Mouse (Mus musculus): ENCODE data around the gene Map2k3.

The Map2k3 gene

GRCm38 (mm10) chr11:60924981-60925380 is 6.9 kb upstream of the Map2k3 start:
- in situ Hi-C loops (cut with MboI, MseI): no loop called here

GRCm38 (mm10) chr11:60927264-60927663 is 4.6 kb upstream of the Map2k3 start:
- in situ Hi-C loops (cut with MboI, MseI): no loop called here

DNA sequence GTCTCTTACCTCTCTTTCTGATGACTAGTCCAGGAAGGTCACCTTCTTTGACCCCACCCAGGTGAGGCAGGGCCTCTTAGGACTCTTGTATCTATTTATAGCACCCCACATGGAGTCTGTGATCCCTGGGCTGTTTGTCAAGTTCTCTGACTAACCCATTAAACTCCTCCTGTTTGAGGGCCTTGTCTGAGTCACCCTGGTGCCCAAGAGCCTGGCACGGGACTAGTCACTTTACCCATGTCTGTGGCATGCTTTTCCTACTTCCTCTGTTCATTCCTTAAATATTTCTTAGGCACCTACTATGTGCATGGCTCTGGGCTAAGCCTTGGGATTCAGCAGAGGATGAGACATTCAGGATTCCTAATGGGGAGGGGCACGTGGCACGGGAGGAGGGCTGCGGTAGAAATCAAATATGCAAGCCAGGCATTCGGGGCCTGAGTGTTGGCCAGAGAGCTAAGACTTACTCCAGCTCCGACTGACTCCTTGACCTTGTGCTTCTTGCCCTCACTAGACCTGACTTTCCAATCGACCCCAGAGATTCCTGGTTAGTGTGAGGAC is 1.0 kb upstream of the Map2k3 start:
- in situ Hi-C loops (cut with MboI, MseI): no loop called here

DNA sequence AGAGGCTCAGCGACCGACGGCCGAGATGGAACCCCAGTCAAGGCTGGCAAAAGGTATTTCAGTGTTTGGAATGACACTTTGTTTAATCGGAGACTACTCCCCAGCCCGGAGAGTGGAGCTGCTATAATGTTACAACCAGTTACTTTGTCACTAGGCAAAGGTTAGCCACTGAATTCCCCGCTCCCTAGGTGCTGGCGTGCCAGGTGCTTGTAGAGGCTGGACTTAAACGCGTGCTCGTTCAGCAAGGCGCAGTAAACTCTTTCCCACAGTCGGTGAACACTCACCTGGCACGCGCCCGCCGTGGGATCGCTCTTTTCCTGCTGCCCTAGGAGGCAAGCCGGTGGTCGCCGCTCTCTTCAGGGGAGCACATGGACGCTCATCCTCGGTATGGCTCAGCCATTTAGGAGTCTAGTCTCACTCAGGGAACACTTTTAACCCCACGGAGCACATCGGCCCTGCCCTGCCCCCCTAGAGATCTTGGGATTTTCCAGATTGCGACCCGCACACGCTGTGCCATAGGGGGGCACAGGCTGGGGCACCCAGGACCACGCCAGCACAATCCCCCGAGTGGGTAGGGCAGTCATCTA is 458 bp upstream of the Map2k3 start:
- in situ Hi-C loops (cut with MboI, MseI): no loop called here

- in situ Hi-C loops (cut with MboI, MseI): no loop called here
Observed at GRCm38 (mm10) chr11:60932503-60933020, 729 bp downstream of the Map2k3 start.

DNA sequence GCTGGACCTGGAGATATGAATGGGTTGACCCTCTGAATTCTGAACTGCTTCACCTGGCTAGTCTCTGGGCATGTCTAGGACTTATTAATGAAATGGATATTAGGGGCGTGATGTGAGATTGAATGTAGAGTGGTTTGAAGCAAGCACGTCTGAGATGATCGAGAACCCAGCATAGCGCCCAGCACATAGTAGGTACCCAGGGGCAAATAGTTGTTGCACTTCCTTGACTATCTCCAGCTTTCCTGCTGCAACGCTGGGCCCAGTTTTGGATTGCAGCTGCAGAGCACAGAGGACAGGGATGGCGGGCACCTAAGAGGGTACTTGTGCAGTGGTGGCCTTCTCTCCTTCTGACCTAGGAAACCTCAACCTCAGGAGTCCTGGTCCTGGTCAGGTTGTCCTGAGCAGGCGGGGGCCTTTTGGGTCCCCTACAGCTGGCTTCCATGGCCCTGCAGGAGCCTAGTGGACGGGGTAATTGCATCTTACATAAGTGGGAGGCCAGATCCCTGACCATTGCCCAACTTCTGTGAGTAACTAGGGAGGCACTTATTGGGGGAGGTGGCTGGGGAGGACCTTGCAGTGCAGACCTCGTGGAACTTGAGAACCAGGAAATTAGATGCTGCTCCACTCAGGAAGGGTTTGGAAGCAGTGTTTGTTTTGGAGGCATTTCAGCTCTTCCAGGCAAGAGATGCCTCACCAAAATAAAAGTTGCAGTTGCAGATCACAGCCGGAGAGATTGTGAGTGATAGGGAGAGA is 1.5 kb downstream of the Map2k3 start:
- in situ Hi-C loops (cut with MboI, MseI): no loop called here

DNA sequence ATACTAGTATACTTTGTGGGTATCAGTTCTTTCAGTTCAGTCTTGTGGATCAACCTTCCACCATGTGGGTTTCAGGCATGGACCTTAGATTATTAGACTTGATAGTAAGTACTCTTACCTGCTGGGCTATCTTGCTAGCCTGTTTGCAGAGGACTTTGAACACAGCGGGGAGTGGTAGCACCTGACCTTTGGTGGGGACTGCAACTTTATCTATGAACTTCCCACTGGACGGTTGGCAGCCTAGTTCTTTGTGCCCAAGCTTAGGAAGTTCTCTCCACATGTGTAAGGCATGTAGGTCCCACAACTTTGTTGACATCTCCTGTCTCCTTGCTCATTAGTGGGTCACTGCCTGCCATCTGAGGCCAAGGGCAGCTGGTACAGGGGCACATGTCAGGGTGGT is 3.0 kb downstream of the Map2k3 start:
- in situ Hi-C loops (cut with MboI, MseI): no loop called here

DNA sequence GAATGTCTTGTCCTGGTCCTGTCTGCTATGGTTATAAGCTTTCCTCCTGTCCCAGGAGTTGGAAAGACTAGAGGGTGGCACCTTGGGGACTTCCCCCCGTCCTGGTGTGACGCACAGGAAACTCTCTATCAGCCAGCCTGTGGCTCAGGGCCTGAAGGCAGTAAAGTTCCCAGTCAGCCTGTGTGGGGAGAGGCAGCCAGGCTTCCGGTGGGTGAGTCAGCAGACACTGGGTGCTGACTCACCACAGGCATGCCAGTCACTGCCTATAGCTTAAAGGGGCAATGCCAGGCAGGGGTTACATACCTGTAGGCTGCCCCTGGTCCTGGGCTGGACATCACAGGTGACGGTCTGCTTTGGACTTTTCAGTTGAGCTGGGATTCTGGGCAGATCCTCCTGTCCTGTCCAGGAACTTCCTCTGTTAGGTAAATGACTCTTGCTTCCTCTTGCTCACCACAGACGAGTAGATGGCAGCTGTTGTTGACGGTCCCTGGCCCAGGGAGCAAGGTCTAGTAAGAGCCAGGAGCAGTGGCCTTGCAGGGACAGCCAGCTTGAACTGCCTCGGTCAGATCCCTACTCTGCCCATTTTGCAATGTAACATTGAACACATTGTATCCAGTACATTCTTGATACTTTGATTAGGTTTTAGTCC is 3.6 kb downstream of the Map2k3 start:
- in situ Hi-C loops (cut with MboI, MseI): no loop called here

GRCm38 (mm10) chr11:60935975-60936373 is 4.1 kb downstream of the Map2k3 start:
- in situ Hi-C loops (cut with MboI, MseI): no loop called here

DNA sequence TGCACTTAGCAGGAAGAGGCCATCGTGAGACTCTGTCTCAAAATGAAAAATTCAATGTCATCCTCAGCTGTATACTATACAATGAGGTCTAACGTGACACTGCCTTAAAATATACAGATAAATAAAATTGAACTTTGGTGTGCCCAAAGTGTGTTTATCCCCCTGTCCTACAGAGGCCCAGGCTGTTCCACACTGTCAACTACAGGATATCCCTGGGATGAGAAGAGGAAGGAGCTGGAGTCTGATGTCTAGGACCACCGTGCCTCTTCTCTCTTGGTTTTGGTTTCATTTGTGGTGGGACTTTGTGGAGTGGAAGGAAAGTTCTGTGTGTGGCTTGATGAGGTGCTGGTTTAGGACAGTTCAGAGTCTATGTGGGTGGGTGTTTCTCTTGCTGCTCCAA is 5.8 kb downstream of the Map2k3 start:
- in situ Hi-C loops (cut with MboI, MseI): no loop called here

- in situ Hi-C loops (cut with MboI, MseI): no loop called here
Observed at GRCm38 (mm10) chr11:60939487-60939886, 7.7 kb downstream of the Map2k3 start.

DNA sequence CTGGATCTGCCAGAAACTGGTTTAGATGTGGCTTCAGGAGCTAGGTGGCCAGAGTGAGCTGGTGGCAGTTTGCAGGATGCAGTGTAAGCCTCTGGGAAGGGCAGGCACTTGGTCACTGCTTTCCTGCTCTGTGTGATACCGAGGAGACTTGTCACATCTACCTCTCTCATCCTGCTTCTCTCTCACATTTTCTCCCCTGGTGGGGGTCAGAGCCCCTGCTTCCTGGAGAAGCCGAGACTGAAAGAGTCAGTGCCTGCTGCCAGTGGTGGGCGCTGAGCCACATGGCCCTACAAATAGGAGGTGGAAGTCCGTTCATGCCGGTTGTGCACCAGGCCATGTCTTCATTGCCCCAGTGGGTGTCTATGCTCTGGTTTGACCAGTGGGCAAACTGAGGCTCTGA is 8.7 kb downstream of the Map2k3 start:
- in situ Hi-C loops (cut with MboI, MseI): no loop called here

- in situ Hi-C loops (cut with MboI, MseI): no loop called here
Observed at GRCm38 (mm10) chr11:60941370-60941769, 9.5 kb downstream of the Map2k3 start.

DNA sequence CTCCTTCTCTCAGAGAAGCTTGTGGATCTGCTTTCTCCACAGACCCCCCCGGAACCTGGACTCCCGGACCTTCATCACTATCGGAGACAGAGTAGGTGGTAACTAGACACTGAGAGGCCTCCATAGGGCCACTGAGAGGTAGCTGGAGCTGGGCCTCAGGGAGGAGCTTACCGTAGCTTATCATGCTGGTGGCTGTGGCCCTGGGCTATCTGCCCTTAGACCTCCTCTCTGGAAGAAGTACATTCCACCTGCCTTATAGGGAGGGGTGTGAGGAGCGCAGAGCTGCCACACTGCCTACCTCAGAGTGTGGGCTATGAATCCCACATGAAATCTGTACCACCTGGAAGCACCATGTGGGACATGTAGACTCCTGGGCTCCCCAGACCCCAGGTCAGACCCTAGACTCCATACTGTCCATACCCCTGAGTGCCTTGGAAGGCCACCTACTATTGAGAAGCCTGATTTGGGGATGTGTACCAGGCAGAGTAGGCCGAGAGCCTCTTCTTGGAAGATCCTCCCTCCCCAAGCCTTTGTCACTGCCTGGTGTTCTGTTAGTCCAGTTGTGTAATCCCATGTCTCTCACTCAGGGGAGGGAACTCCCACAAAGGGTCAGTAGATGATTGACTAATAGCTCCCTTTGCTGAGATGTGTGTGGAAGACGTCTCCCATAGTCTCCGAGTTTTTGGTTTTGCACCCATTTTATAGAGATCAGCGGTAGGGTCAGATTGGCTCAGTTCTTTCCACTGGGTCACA is 10.6 kb downstream of the Map2k3 start:
- in situ Hi-C loops (cut with MboI, MseI): no loop called here

- in situ Hi-C loops (cut with MboI, MseI): no loop called here
Observed at GRCm38 (mm10) chr11:60945003-60945402, 13.2 kb downstream of the Map2k3 start.

GRCm38 (mm10) chr11:60951896-60952295 is 20.1 kb downstream of the Map2k3 start:
- in situ Hi-C loops (cut with MboI, MseI): no loop called here

DNA sequence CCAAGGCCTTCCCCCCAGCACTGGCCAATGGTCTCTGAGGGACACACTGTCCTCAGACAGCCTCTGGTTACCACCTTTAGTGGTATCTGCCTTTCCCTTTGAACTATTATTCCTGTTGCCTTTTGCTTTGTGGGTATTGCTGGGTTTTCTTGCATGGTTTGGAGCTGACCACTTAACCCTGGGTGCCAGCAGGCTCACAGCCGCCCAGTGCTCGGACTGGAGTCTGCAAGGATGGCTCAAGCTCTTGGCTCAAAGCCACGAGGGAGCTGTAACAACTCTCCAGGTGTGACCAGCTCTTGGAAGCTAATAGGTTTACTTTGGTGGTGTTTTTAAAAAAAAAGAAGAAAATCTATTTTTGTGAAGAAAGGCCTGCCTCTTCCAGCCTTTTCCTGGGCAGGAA is 20.5 kb downstream of the Map2k3 start:
- in situ Hi-C loops (cut with MboI, MseI): no loop called here

DNA sequence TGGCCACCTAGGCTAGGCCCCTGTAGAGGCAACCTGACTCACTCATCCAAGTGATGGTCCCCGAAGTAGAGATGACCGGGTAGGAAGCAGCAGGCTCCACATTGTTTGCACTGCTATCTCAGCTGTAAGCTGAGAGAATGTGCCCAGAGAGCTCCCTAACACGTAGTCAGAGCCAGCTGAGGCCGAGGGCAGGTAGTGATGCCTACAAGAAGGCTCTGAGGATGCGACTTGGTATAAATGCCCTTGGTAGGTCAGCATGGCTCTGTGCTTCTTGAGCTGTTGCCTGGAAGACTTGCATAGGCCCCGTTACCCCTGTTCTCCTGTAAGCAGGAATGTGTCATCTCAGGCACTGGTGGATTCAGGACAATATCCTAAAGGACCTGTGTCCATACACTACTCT is 21.2 kb downstream of the Map2k3 start:
- in situ Hi-C loops (cut with MboI, MseI): no loop called here

GRCm38 (mm10) chr11:60953803-60954202 is 22.0 kb downstream of the Map2k3 start:
- in situ Hi-C loops (cut with MboI, MseI): no loop called here

- in situ Hi-C loops (cut with MboI, MseI): no loop called here
Observed at GRCm38 (mm10) chr11:60954255-60955104, 22.6 kb downstream of the Map2k3 start.
